Mouse (Mus musculus) myocyte (in vitro differentiated cells): ENCODE results near the gene Gm28308.

Source experiments
- CEBPB ChIP-seq: IDR thresholded peaks from 2 replicates; pipeline ENCODE4 v1.6.1; 2011; ENCODE audit warnings: mild to moderate bottlenecking, moderate library complexity; ENCODE audit not compliant: poor library complexity, insufficient read depth, severe bottlenecking
- E2F4 ChIP-seq: IDR thresholded peaks from one replicate; pipeline ENCODE4 v1.6.1; 2011; ENCODE audit warnings: mild to moderate bottlenecking, control low read depth, moderate library complexity; ENCODE audit not compliant: insufficient read depth
- MYOD1 ChIP-seq, 3 experiments: IDR thresholded peaks; one replicate each; pipeline ENCODE4 v1.6.1; 2011; ENCODE audit warnings: control low read depth in 2 of 3, low read depth in 2 of 3, mild to moderate bottlenecking in 2 of 3, moderate library complexity in 1 of 3; ENCODE audit not compliant: insufficient read length in 2 of 3, control insufficient read depth in 1 of 3
- POLR2A ChIP-seq: IDR thresholded peaks from one replicate; pipeline ENCODE4 v1.6.1; 2011; ENCODE audit warnings: low read depth, mild to moderate bottlenecking, control low read depth, moderate library complexity; ENCODE audit not compliant: insufficient read length
- SRF ChIP-seq: IDR thresholded peaks from one replicate; pipeline ENCODE4 v1.6.1; 2011; ENCODE audit warnings: low read depth; ENCODE audit not compliant: control insufficient read depth, insufficient read length

GRCm38 (mm10) chr6:52175864-52176263 is 37.3 kb downstream of the Gm28308 start:
- TF ChIP-seq POLR2A, result no peak
- TF ChIP-seq CEBPB, result no peak
- no peak for TF ChIP-seq MYOD1 (IDR thresholded peaks at IDR 0.05; ENCODE audit: control insufficient read depth in 1 of 3, insufficient read length in 2 of 3, low read depth in 2 of 3)
- TF ChIP-seq E2F4, result no peak
- TF ChIP-seq SRF, result no peak
